Mouse (Mus musculus): ENCODE data around the gene Rassf4.

- no peak for TF ChIP-seq GATA1 (IDR thresholded peaks at IDR 0.05; ENCODE audit: low read length)
- no peak for TF ChIP-seq TAL1 (IDR thresholded peaks at IDR 0.05; ENCODE audit: low read length)
Measured at GRCm38 (mm10) chr6:116621318-116622023, 52.3 kb downstream of the Rassf4 start.

Measured in erythroblast, embryonic 14.5 days (primary cell).